Mouse (Mus musculus): ENCODE measurements at regions not wholly inside any gene's neighbourhood (a gene's known extent, or its start where the extent isn't known, plus 50 kb on each side); places are given as distances from the start of the nearest gene placed in this dataset.

- no peaks in the 10 kb centered on the region for H3K9me3 ChIP-seq (ENCODE audit: control insufficient read depth, low read length)
- H3K27me3 ChIP-seq (ENCODE audit: control insufficient read depth, insufficient read depth, low read length): no peaks in the 10 kb centered on the region
- no peak overlapping the region for H3K4me2 ChIP-seq (ENCODE audit: low read length)
- H3K4me3 ChIP-seq (replicated peaks; ENCODE audit: low read depth, low read length): no peak overlapping the region
- 57% methylated on average over 1 of the region's 1 CpGs for WGBS
- no peaks in the 10 kb centered on the region for H3K4me1 ChIP-seq (ENCODE audit: control insufficient read depth, insufficient read depth, low read length)
- H3K36me3 ChIP-seq (ENCODE audit: control insufficient read depth, insufficient read depth, low read length): no peaks in the 10 kb centered on the region
- no peak overlapping the region for H3K27ac ChIP-seq (replicated peaks; ENCODE audit: low read depth, low read length)
- ATAC-seq (ENCODE audit: low FRiP score, low TSS enrichment): no peak
- DNase-seq: peak; percentile 16
- H3K9ac ChIP-seq (replicated peaks; ENCODE audit: low read length): no peak overlapping the region
Observed at GRCm38 (mm10) chr5:97330074-97330473, 62.1 kb downstream of the Naa11 start.

GRCm38 (mm10) chr5:97325831-97326230 is 66.3 kb downstream of the Naa11 start:
- Histone ChIP-seq H3K9me3 (ENCODE audit: control insufficient read depth, low read length) (no peaks in the 10 kb centered on the region), H3K27me3 (ENCODE audit: control insufficient read depth, insufficient read depth, low read length) (no peaks in the 10 kb centered on the region), H3K36me3 (ENCODE audit: control insufficient read depth, insufficient read depth, low read length) (no peaks in the 10 kb centered on the region), H3K9ac (replicated peaks; ENCODE audit: low read length) (no peak overlapping the region), H3K4me3 (replicated peaks; ENCODE audit: low read depth, low read length) (no peak overlapping the region), H3K4me2 (ENCODE audit: low read length) (no peak overlapping the region), H3K27ac (replicated peaks; ENCODE audit: low read depth, low read length) (no peak overlapping the region), H3K4me1 (ENCODE audit: control insufficient read depth, insufficient read depth, low read length) (no peaks in the 10 kb centered on the region)
- DNase-seq (no peak), ATAC-seq (ENCODE audit: low FRiP score, low TSS enrichment) (no peak)
- WGBS: 76% methylated on average over 5 of the region's 5 CpGs

GRCm38 (mm10) chr5:97323873-97324272 is 68.3 kb downstream of the Naa11 start:
- Histone ChIP-seq H3K9me3 (ENCODE audit: control insufficient read depth, low read length) (no peaks in the 10 kb centered on the region), H3K36me3 (ENCODE audit: control insufficient read depth, insufficient read depth, low read length) (no peaks in the 10 kb centered on the region), H3K4me1 (ENCODE audit: control insufficient read depth, insufficient read depth, low read length) (no peaks in the 10 kb centered on the region), H3K9ac (replicated peaks; ENCODE audit: low read length) (no peak overlapping the region), H3K4me2 (ENCODE audit: low read length) (no peak overlapping the region), H3K4me3 (replicated peaks; ENCODE audit: low read depth, low read length) (no peak overlapping the region), H3K27ac (replicated peaks; ENCODE audit: low read depth, low read length) (no peak overlapping the region), H3K27me3 (ENCODE audit: control insufficient read depth, insufficient read depth, low read length) (no peaks in the 10 kb centered on the region)
- 61% methylated on average over 3 of the region's 3 CpGs for WGBS
- DNase-seq: no peak
- ATAC-seq (ENCODE audit: low FRiP score, low TSS enrichment): no peak

- H3K36me3 ChIP-seq (ENCODE audit: control insufficient read depth, insufficient read depth, low read length): no peaks in the 10 kb centered on the region
- no peak overlapping the region for H3K4me3 ChIP-seq (replicated peaks; ENCODE audit: low read depth, low read length)
- H3K27me3 ChIP-seq (ENCODE audit: control insufficient read depth, insufficient read depth, low read length): no peaks in the 10 kb centered on the region
- no peaks in the 10 kb centered on the region for H3K4me1 ChIP-seq (ENCODE audit: control insufficient read depth, insufficient read depth, low read length)
- 94% methylated on average over 2 of the region's 2 CpGs for WGBS
- ATAC-seq (ENCODE audit: low FRiP score, low TSS enrichment) (no peak), DNase-seq (no peak)
- no peak overlapping the region for H3K9ac ChIP-seq (replicated peaks; ENCODE audit: low read length)
- H3K9me3 ChIP-seq (ENCODE audit: control insufficient read depth, low read length): no peaks in the 10 kb centered on the region
- no peak overlapping the region for H3K4me2 ChIP-seq (ENCODE audit: low read length)
- H3K27ac ChIP-seq (replicated peaks; ENCODE audit: low read depth, low read length): no peak overlapping the region
Observed at GRCm38 (mm10) chr5:97319816-97320487, 72.2 kb downstream of the Naa11 start.

- Histone ChIP-seq H3K27ac (replicated peaks; ENCODE audit: low read depth, low read length) (no peak overlapping the region), H3K27me3 (ENCODE audit: control insufficient read depth, insufficient read depth, low read length) (no peaks in the 10 kb centered on the region), H3K9me3 (ENCODE audit: control insufficient read depth, low read length) (no peaks in the 10 kb centered on the region), H3K4me3 (replicated peaks; ENCODE audit: low read depth, low read length) (no peak overlapping the region), H3K36me3 (ENCODE audit: control insufficient read depth, insufficient read depth, low read length) (no peaks in the 10 kb centered on the region), H3K4me1 (ENCODE audit: control insufficient read depth, insufficient read depth, low read length) (no peaks in the 10 kb centered on the region), H3K4me2 (ENCODE audit: low read length) (no peak overlapping the region), H3K9ac (replicated peaks; ENCODE audit: low read length) (no peak overlapping the region)
- ATAC-seq (ENCODE audit: low FRiP score, low TSS enrichment) (no peak), DNase-seq (no peak)
- whole genome bisulfite sequencing: 85% methylated on average over 4 of the region's 4 CpGs
Observed at GRCm38 (mm10) chr5:97306902-97307301, 85.3 kb downstream of the Naa11 start.

GRCm38 (mm10) chr5:97304921-97305320 is 87.3 kb downstream of the Naa11 start:
- 87% methylated on average over 4 of the region's 4 CpGs for WGBS
- DNase-seq: no peak

GRCm38 (mm10) chr5:97301621-97302020 is 90.6 kb downstream of the Naa11 start:
- no peak overlapping the region for H3K4me3 ChIP-seq (replicated peaks; ENCODE audit: low read depth, low read length)

More at GRCm38 (mm10) chr5:97304921-97305320, 87.3 kb downstream of the Naa11 start:
- Histone ChIP-seq H3K27ac (replicated peaks; ENCODE audit: low read depth, low read length) (no peak overlapping the region), H3K4me2 (ENCODE audit: low read length) (no peak overlapping the region), H3K9ac (replicated peaks; ENCODE audit: low read length) (no peak overlapping the region), H3K9me3 (ENCODE audit: control insufficient read depth, low read length) (no peaks in the 10 kb centered on the region), H3K36me3 (ENCODE audit: control insufficient read depth, insufficient read depth, low read length) (no peaks in the 10 kb centered on the region), H3K4me1 (ENCODE audit: control insufficient read depth, insufficient read depth, low read length) (no peaks in the 10 kb centered on the region), H3K4me3 (replicated peaks; ENCODE audit: low read depth, low read length) (no peak overlapping the region), H3K27me3 (ENCODE audit: control insufficient read depth, insufficient read depth, low read length) (no peaks in the 10 kb centered on the region)
- ATAC-seq (ENCODE audit: low FRiP score, low TSS enrichment): no peak

GRCm38 (mm10) chr5:97300861-97301260 is 91.3 kb downstream of the Naa11 start:
- no peak overlapping the region for H3K4me2 ChIP-seq (ENCODE audit: low read length)
- no peaks in the 10 kb centered on the region for H3K27me3 ChIP-seq (ENCODE audit: control insufficient read depth, insufficient read depth, low read length)
- no peak overlapping the region for H3K9ac ChIP-seq (replicated peaks; ENCODE audit: low read length)
- no peaks in the 10 kb centered on the region for H3K9me3 ChIP-seq (ENCODE audit: control insufficient read depth, low read length)
- peak; percentile 20; the same call in 1 of the 2 replicates for ATAC-seq (ENCODE audit: low FRiP score, low TSS enrichment)
- H3K4me1 ChIP-seq (ENCODE audit: control insufficient read depth, insufficient read depth, low read length): no peaks in the 10 kb centered on the region
- WGBS: 67% methylated on average over 5 of the region's 5 CpGs
- no peaks in the 10 kb centered on the region for H3K36me3 ChIP-seq (ENCODE audit: control insufficient read depth, insufficient read depth, low read length)
- H3K27ac ChIP-seq (replicated peaks; ENCODE audit: low read depth, low read length): no peak overlapping the region
- no peak overlapping the region for H3K4me3 ChIP-seq (replicated peaks; ENCODE audit: low read depth, low read length)
- peak; percentile 21 for DNase-seq

More at GRCm38 (mm10) chr5:97301621-97302020, 90.6 kb downstream of the Naa11 start:
- DNase-seq (no peak), ATAC-seq (ENCODE audit: low FRiP score, low TSS enrichment) (no peak)
- Histone ChIP-seq H3K9me3 (ENCODE audit: control insufficient read depth, low read length) (no peaks in the 10 kb centered on the region), H3K27ac (replicated peaks; ENCODE audit: low read depth, low read length) (no peak overlapping the region), H3K36me3 (ENCODE audit: control insufficient read depth, insufficient read depth, low read length) (no peaks in the 10 kb centered on the region), H3K4me2 (ENCODE audit: low read length) (no peak overlapping the region), H3K27me3 (ENCODE audit: control insufficient read depth, insufficient read depth, low read length) (no peaks in the 10 kb centered on the region), H3K9ac (replicated peaks; ENCODE audit: low read length) (no peak overlapping the region), H3K4me1 (ENCODE audit: control insufficient read depth, insufficient read depth, low read length) (no peaks in the 10 kb centered on the region)
- 79% methylated on average over 4 of the region's 4 CpGs for WGBS

- Histone ChIP-seq H3K4me3 (replicated peaks; ENCODE audit: low read depth, low read length) (no peak overlapping the region), H3K9ac (replicated peaks; ENCODE audit: low read length) (no peak overlapping the region), H3K4me2 (ENCODE audit: low read length) (no peak overlapping the region), H3K36me3 (ENCODE audit: control insufficient read depth, insufficient read depth, low read length) (no peaks in the 10 kb centered on the region), H3K27me3 (ENCODE audit: control insufficient read depth, insufficient read depth, low read length) (no peaks in the 10 kb centered on the region), H3K4me1 (ENCODE audit: control insufficient read depth, insufficient read depth, low read length) (no peaks in the 10 kb centered on the region), H3K9me3 (ENCODE audit: control insufficient read depth, low read length) (no peaks in the 10 kb centered on the region), H3K27ac (replicated peaks; ENCODE audit: low read depth, low read length) (no peak overlapping the region)
- no peak for DNase-seq
- 69% methylated on average over 6 of the region's 6 CpGs for WGBS
- no peak for ATAC-seq (ENCODE audit: low FRiP score, low TSS enrichment)
Observed at GRCm38 (mm10) chr5:97300114-97300840, 91.9 kb downstream of the Naa11 start.

All from midbrain, embryonic 14.5 days (tissue).